Mouse (Mus musculus) lung, postnatal 0 days (tissue): ENCODE measurements around the gene Tmprss6.

Source experiments
- CTCF ChIP-seq: IDR thresholded peaks from 2 replicates; pipeline ENCODE4 v1.5.1; 2016; ENCODE audit warnings: antibody characterized with exemption, mild to moderate bottlenecking
- EP300 ChIP-seq: IDR thresholded peaks from 2 replicates; pipeline ENCODE4 v1.6.1; 2016; ENCODE audit warnings: antibody characterized with exemption, mild to moderate bottlenecking, control low read depth

DNA sequence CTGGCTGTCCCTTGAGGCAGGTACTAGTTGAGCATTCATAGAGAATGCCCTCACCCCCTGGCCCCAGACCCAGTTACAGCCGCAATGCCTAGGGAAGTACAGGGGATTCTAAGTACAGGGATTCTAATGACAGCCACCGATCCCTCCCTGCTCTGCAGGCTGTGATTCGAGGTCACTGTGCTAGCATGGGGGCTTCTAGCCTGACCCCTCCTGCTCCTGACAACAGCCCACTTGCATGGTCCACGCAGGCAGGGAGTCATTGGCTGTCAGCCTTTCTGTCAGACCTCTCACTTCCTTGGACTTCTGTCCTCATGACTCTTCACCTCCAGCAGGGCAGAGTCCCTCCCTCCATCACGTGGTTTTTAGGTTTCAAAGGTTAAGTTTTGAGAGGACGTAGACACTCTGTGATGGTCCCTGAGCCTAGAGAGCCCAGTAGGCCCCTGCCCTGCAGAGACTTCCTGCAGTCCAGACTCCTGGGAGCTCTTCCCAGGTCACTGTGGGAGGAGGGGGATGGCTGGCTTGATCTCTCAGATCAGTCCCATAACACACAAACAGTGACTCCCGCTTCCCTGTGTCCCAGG is 36.8 kb downstream of the Tmprss6 start:
- TF ChIP-seq CTCF (no peak), EP300 (no peak)
